Mouse (Mus musculus) R1 (cell line): ENCODE data around the gene Pin4.
"Not testable (repeated sequence)": the region's sequence is repeated elsewhere in the genome, so short reads cannot be mapped to it uniquely, and the experiment has no call there.

Experiments
- DNase-seq: peaks from one replicate; pipeline ENCODE4 v3.0.0-alpha.2; 2018; ENCODE audit warnings: low read depth, low spot score

The Pin4 gene

GRCm38 (mm10) chrX:102119042-102119864 is at the start of gene Pin4:
Gene Pin4, plus strand, starts transcription at chrX:102119447.
- peak; percentile 99 for DNase-seq

GRCm38 (mm10) chrX:102070591-102071471 is 48.4 kb upstream of the Pin4 start, which contains the start of gene Rtl5:
Gene Rtl5, minus strand, starts transcription at chrX:102071304.
- peak; percentile 80 for DNase-seq

- DNase-seq: no peak
These were observed 47.7 kb upstream of the Pin4 start for GRCm38 (mm10) chrX:102071517-102071916.

GRCm38 (mm10) chrX:102073605-102074325 is 45.5 kb upstream of the Pin4 start:
- DNase-seq: no peak

- DNase-seq: no peak
These were observed 44.8 kb upstream of the Pin4 start for GRCm38 (mm10) chrX:102074435-102074834.

- DNase-seq: no peak
These were observed 44.1 kb upstream of the Pin4 start for GRCm38 (mm10) chrX:102075158-102075557.

- no peak for DNase-seq
These were observed 42.1 kb upstream of the Pin4 start for GRCm38 (mm10) chrX:102076886-102077765.

- DNase-seq: no peak
These were observed 38.2 kb upstream of the Pin4 start for GRCm38 (mm10) chrX:102081076-102081475.

- peak; percentile 23 for DNase-seq
These were observed 37.5 kb upstream of the Pin4 start for GRCm38 (mm10) chrX:102081573-102082279.

GRCm38 (mm10) chrX:102082340-102082739 is 36.9 kb upstream of the Pin4 start:
- no peak for DNase-seq

GRCm38 (mm10) chrX:102085798-102086443 is 33.3 kb upstream of the Pin4 start:
- no peak for DNase-seq

- DNase-seq: no peak
These were observed 28.6 kb upstream of the Pin4 start for GRCm38 (mm10) chrX:102090605-102091004.

- DNase-seq: no peak
These were observed 24.8 kb upstream of the Pin4 start for GRCm38 (mm10) chrX:102094381-102094904.

GRCm38 (mm10) chrX:102101886-102102285 is 17.4 kb upstream of the Pin4 start:
- no peak for DNase-seq

GRCm38 (mm10) chrX:102103830-102104229 is 15.4 kb upstream of the Pin4 start:
- DNase-seq: not testable (repeated sequence)

GRCm38 (mm10) chrX:102109349-102109748 is 9.9 kb upstream of the Pin4 start:
- DNase-seq: not testable (repeated sequence)

GRCm38 (mm10) chrX:102115676-102116075 is 3.6 kb upstream of the Pin4 start:
- no peak for DNase-seq

- DNase-seq: no peak
These were observed 2.1 kb downstream of the Pin4 start for GRCm38 (mm10) chrX:102121321-102121720.

GRCm38 (mm10) chrX:102141157-102141556 is 21.9 kb downstream of the Pin4 start:
- DNase-seq: no peak
